Mouse (Mus musculus) fat pad, adult 2 months (tissue): ENCODE results near the gene 1700013G24Rik.

Experiments
- DNase-seq: peaks from one replicate; pipeline ENCODE4 v3.0.0-alpha.2; 2011; ENCODE audit warnings: low read depth, low spot score; ENCODE audit errors: extremely low read depth

The 1700013G24Rik gene

DNA sequence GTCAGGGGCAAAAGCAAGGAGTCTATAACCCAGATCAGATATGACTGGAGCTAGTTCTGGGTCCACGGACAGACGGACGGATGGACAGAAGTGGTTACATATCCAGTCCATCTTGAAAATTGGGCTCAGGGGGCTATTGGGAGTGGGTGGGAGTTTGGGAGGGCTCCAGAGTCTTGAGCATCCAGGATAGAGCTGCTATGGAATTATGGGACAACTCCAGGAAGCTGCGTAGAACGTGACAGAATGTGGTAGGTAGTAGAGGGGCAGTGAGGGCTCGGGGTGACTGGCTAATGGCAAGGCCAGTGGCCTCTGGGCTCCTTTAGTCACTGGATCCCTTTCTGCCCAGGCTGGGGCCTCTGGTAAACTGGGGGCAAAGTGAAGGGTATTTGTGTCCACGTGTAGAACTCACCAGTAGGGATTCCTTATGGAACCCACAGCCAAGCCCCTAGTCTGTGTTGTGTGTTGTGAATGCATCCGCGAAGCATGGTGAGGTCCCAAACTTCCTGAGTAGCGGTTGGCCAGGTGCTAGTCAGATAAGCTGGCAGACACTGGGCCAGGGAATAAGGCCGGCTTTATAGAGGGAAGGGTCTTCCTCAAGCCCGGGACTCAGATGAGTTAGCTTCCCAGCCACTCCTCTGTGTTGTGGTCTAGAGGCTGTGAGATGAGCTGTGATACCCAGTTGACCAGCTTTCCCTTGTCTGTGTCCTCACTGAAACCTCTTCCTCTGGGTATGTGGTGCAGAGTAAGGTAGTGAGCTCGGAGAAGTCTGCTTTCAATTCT lies 22.4 kb downstream of the 1700013G24Rik start:
- DNase-seq = no peak

- no peak for DNase-seq
Measured at GRCm38 (mm10) chr4:137476065-137476760, 23.1 kb downstream of the 1700013G24Rik start.

DNA sequence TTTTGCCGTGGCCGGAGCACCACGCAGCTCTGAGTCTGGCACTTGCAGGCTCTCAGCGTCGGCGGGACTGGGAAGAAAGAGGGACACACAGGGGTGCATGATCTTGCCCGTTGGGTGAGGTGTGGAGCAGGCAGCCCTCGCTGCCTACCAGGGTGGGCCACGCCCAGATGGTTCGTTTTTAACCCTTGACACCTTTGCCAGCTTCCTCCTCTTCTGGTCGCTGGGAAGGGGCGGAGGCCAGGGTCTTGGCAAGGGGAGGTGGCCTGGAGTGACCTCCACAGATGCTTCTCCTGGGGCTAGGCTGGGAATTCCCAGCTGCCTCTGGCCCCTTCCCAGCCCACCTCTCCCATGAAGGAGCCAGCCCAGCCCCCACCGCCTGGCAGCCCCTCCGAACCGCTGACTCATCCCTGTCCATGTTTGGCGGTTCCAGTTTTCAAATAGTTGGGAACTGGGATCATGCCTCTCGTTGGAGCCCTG lies 23.7 kb downstream of the 1700013G24Rik start:
- DNase-seq = no peak

DNA sequence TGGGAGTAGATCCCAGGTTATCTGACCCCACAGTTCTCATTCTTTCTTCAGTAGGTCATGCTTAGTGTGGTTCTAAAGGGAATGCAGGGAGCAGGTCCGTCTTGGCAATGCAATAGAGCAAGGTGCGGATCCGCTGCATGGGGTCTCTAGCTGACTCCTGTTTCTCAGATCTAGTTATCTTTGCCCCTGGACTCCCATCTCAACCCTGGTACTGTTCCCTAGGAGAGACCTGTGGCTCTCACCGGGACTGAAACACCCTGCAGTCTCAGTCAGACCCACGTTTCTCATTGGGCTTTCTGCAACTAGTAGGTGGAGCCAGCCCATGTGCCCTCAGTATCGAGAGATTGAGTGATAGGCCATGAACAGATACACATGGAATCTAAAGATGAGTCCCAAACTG lies 24.5 kb downstream of the 1700013G24Rik start:
- DNase-seq = no peak

DNA sequence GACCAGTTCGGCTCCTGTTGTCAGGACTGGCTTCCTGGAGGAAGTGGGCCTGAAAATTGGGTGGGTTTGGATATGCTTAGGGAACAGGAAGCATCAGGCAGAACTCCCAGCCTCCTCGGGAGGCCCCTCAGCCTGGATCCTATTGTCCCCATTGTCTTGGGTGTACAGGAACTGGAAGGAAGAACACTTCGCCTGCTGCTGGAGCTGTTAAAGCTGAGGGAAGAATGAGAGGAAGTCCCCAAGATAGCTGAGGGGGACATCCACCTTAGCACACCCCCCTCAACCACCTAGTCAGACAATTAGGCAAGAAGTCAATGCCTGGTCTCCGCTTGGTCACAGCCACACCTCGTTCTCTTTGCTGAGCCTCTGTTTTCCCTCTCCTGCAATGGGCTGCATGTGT lies 25.2 kb downstream of the 1700013G24Rik start:
- DNase-seq = no peak

DNA sequence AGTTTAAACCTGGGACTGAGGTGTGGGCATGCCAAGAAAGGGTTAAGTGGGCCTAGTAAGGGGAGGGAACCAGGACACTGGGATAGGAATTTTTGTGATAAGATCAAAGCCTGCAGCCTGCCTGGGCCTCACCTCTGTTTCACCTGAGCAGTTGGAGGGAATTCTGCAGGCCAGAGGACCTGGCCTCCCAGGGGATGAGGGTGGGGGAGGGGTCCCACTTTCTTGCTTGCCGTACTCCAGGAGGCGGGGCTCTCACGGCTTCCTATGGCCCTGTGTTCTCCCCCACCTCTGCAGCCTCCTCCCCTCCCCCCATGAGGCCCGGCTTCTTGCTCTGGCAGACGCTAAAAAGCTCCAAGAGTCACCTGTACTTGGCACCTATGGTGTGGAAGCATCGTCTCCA lies 26.7 kb downstream of the 1700013G24Rik start:
- no peak for DNase-seq

- DNase-seq = no peak
Measured at GRCm38 (mm10) chr4:137480191-137480992, 27.3 kb downstream of the 1700013G24Rik start.

GRCm38 (mm10) chr4:137480993-137481340 lies 27.9 kb downstream of the 1700013G24Rik start:
- DNase-seq = no peak

GRCm38 (mm10) chr4:137481381-137482030 lies 28.4 kb downstream of the 1700013G24Rik start:
- no peak for DNase-seq

DNA sequence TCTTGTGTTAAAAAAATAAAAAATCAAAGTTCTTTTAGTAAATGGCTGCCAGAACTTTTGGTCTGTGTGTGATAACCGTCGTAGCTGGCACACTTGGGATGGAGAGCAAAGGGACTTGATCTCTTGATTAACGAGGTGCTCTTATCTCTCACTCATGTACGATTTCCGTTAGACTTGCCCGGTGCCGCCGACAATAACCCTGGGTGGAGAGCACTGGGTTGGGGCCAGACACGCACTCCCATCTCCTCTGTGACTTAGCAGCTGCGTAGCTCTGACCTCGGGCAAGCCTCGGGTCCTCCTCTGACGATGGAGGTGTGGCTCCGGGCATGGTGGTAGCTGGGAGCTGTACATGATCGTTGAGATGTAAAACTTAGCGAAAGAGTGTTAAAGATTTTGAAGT lies 30.8 kb downstream of the 1700013G24Rik start:
- DNase-seq = no peak

GRCm38 (mm10) chr4:137484586-137484985 lies 31.5 kb downstream of the 1700013G24Rik start:
- no peak for DNase-seq

GRCm38 (mm10) chr4:137485258-137485960 lies 32.3 kb downstream of the 1700013G24Rik start:
- no peak for DNase-seq

DNA sequence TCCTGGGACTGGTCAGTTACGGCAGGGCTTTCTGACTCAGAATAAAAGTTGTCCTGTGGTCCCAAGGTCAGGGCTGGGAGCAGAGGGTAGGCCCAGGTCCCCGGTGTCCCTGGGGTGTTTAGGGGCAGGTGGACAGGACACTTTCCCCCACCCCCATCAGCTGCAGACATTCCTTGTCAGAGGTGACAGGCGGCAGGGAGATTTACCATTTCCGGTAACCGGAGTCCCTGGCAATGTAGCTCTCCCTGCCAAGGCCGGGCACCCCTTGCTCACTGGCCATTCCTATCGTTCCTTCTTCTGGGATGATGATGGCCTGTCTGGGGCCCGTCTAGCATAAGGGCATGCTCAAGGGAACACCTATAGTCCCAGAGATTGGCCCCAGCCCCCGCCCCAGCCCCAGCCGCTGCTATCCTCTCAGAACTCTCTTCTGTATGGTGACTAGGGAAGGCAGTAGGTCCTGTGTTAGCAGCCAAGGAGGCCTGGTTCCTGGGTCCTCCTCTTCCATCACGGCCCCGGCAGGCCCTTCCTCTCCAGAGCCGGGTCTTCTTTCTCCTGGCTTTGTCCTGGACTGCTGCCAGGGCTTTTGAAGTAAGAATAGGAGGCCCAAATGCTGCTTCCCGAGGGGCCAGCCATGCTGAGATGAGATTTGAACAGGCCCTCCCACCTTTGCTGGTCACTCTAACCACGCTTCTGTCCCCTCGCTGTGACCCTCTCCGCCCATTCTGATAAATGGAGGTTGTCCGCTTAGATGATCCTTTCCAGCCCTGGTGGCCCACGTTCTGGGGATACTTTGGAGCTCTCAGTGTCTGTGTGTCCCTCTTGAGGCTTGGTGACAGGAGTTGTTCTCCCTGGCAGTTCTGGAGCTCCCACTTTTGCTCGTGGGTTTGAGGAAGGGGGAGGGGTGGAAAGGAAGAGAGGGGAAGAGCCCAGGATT lies 33.3 kb downstream of the 1700013G24Rik start:
- no peak for DNase-seq

DNA sequence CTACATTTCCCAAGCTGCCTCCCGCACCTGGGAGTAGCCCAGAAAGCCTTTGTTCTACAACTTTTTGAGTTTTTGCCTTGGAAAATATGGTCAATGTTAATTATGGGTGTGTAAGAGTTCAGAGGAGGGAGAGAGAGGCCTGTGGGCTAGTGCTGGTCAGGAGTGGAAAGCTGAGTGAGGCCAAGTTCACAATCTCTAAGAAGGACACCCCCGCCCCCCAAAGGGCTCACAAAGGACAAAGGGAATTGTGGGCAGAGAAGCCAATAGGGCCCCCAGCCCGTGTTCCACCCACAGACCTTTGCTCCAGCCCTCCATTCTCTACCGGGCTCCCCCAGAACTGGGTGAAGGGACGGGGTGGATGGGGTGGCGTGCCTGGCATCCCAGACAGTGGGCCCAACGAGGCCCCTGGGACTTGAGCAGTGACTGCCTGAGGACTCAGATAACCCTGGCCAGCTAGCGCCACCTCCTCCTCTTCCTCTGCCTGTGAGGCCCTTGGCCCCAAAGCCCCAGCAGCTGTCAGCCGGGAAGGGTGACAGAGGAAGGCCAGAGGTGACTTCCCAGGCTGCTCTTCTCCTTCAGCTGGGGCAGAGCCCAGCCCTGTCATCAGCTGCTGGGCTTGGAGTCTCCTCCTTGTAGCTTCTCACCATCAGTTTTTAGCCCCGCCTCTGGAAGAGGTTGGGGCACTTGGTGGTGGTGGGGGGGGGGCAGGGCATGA lies 34.4 kb downstream of the 1700013G24Rik start:
- no peak for DNase-seq

GRCm38 (mm10) chr4:137488038-137488437 lies 35.0 kb downstream of the 1700013G24Rik start:
- DNase-seq = no peak

DNA sequence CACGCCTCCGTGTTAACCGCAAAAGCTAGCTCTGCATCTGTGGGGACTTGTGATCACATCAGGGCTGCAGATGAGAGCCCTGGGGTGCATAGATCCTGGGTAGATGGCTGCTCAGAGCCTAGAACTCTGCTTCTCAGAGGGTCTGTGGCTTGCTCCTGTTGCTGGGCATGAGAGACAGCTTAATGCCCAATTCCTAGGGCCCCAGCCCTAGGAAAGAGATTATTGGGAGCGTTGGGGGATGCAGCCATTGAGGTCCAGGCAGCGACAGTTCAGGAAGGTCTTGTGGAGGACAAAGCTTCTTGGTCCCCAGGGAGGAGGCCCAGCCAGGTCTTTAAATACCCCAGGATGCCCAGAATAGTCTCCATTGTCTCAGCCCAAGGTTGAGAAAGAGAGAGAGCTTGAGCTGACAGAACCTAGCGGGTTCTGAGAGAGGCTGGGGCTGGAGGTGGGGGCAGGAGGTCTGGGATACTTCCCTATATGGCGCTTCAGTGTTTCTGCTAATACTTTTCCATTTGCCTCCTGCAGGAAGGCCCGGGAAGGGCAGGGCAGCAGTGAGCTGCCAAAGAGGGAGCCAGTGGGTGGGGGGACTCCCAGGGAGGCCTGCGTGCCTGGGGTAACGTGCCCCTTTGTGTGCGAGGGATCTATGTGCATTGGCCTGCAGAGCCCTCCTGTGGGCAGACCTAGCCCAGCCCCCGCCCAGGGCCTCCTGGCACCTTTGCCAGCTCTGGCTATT lies 35.7 kb downstream of the 1700013G24Rik start:
- no peak for DNase-seq

GRCm38 (mm10) chr4:137489996-137490395 lies 36.9 kb downstream of the 1700013G24Rik start:
- no peak for DNase-seq

DNA sequence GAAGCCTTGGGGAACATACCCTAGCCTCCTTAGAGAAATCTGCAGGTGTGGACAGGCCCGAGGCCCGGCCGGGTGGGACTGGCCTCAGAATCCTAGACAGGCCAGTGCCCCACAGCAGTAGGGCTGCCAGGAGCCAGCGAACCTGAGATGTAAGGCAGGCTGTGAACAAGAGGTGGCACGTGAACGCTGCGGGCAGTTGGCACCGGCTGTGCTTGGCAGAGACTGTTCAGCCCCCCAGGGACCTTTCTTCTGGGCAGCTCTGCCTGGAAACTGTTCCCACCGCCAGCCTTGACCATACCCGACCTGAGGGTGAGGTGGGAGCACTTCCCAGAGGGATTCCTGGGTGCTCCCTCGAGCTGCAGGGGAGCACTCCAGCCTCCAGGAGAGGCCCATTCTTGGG lies 39.5 kb downstream of the 1700013G24Rik start:
- no peak for DNase-seq
